Mouse (Mus musculus) gonadal fat pad, adult 2 months (tissue): Measurements from ENCODE around the gene Chad. TPM values are rescaled to one million over a fixed set of nuclear protein-coding genes. Genes with fewer than 3 reads are reported as not detected.

Source experiments
- DNase-seq: peaks from one replicate; pipeline ENCODE4 v3.0.0-alpha.2; 2012; ENCODE audit warnings: low read depth
- polyA plus RNA-seq: library from polyadenylated mRNA; depleted of rRNA; stranded (reverse); fragments of >200 nt; gene quantifications from 2 replicates; pipeline ENCODE4 v1.2.3, GENCODE M21; 2012; rRNA removed

Gene Chad
- polyA plus RNA-seq = 1.6 and 4.7 TPM in 2 replicates

DNA sequence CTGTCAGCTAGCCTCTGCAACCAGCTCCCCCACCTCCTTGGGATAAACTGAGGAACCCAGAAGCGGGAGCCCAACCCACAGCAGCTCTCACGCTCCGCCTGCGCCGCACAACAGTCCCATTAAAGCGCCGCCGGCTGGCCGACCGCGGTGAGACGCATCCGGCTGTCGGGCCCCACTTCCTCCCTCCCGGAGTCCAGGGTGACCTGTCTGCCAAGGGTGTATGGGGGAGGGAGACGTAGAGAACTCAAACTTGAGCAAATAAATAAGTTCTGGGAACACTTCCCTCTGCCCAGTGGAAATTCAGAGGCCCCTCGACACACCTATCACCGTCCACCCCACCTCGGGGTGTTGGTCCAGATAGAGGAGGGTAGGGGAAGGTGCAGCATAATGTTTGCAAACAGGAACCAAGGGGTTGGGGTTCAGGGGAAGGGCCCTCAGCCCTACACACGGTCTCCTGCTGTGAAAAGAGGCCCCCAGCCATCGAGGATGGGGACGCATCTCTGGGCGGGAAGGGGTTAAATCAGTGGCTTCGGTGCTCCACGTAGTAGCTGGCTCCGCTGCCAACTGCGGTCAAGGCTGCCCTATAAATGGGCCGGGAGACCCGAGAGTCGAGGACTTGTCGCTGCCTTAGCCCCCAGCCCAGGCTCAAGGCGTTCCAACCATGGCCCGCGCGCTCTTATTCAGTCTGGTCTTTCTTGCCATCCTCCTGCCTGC lies at the start of gene Chad:
Chad (plus strand) TSS at position 611 of the 714 bp plus-strand sequence.
- no peak for DNase-seq

- no peak for DNase-seq
Observed at GRCm38 (mm10) chr11:94521219-94521843, 43.5 kb upstream of the Chad start, which contains the start of gene Mycbpap. Gene Mycbpap, minus strand, starts transcription at chr11:94521742.

- no peak for DNase-seq
Observed at GRCm38 (mm10) chr11:94526171-94526879, 38.5 kb upstream of the Chad start.

- no peak for DNase-seq
Observed at GRCm38 (mm10) chr11:94528879-94529278, 36.0 kb upstream of the Chad start.

- DNase-seq = no peak
Observed at GRCm38 (mm10) chr11:94533171-94533570, 31.7 kb upstream of the Chad start.

DNA sequence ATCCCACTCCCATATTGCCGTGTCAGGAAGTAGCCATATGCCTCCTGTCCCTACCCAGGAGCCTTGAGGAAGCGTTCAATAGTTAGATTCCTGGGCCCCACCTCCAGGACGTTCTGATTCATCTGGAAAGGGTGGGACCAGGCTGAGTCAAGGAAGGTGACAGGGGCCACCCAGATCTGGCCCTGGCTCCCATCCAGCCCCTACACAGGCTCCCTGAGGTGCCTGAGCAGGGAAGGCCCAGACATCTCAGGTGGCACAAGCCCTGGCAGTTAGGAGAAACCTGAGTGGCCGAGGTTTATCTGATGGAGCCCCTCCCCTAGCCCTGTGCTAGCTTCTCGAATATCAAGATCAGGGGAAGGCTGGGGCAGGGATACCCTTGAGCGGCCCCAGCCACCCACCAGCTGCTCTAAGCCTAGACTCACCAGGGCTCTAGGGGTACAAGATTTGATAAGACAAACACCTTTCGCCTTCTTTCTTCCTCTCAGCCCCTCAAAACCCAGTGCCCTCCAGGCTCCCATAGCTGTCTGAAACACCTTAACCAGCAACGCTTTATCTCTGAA lies 26.0 kb upstream of the Chad start:
- no peak for DNase-seq

- DNase-seq = no peak
Observed at GRCm38 (mm10) chr11:94539761-94540160, 25.1 kb upstream of the Chad start.

- no peak for DNase-seq
Observed at GRCm38 (mm10) chr11:94542400-94542799, 22.4 kb upstream of the Chad start.

DNA sequence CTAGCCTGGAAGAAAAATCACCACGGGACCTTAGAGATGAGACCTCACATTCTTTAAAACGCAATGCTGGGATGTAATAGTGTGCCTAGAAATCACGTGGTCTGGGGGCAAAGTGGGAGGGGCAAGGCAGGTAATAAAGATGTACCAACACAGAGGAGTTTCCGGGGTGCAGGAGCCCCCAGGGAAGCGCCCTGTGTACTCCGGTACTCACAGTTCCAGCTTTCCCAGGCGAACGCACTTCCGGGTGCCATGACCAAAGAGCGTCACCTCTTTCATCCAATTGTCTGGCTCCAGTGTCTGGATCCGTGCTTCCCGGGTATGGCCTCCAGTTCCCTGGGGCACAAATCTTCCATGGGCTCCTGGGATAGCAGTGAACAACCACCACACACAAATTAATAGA lies 21.5 kb upstream of the Chad start:
- DNase-seq = no peak

GRCm38 (mm10) chr11:94543932-94544331 lies 20.9 kb upstream of the Chad start:
- DNase-seq = no peak

GRCm38 (mm10) chr11:94544422-94544821 lies 20.4 kb upstream of the Chad start:
- DNase-seq = no peak

- no peak for DNase-seq
Observed at GRCm38 (mm10) chr11:94546381-94546780, 18.5 kb upstream of the Chad start.

DNA sequence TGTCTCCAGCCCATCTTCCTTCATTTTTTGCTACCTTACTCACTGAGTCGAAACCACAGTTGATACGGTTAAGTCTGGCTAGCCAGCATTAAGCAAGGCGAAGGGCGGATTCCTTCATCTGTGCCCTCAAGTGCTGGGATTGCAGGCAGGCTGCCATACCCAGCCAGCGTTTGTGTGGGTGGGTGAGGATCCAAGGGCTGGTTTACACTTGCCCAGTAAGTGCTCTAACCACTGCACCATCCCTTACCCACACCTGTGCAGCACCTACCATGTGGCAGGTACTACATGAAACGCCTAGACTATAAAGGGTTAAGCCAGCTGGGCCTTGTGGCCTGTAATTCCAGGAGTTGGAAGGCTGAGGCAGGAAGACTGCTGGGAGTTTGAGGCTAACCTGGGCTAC lies 17.6 kb upstream of the Chad start:
- DNase-seq = no peak

DNA sequence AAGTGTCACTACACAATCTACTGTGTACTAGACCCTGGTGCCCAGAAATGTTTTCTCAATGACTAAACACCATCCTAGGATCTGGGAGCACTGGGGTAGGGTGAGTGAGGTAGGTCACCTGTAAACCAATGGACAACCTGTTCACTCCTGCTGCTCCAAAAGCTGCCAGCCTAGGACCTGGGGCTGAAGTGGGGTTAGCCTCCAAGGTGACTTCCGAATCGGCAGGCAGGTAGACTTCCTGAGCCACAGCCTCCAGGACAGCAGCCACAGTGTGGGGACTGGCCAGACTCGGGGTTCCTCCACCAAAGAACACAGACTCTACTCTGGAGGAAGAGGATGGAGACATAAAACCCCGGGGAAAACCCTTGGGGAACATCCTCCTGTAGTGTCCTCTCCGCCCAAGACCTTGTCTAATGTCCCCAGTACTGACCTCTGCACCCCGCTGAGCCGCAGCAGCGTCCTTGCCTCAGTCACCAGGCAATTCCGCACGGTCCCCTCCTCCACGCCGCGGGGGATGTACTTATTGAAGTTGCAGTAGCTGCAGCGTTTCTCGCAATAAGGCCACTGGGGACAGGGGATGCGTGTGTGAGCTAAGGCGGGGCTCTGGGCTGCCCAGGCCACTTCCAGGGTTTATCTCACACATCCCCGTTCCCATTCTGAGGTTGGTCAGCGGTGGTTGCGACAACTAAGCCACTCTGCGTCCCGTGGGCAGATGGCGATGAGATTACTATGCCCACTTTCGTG lies 16.6 kb upstream of the Chad start:
- DNase-seq = no peak

- DNase-seq = no peak
Observed at GRCm38 (mm10) chr11:94548888-94549690, 15.8 kb upstream of the Chad start, which contains the start of gene Rsad1. Gene Rsad1, minus strand, starts transcription at chr11:94549255.

DNA sequence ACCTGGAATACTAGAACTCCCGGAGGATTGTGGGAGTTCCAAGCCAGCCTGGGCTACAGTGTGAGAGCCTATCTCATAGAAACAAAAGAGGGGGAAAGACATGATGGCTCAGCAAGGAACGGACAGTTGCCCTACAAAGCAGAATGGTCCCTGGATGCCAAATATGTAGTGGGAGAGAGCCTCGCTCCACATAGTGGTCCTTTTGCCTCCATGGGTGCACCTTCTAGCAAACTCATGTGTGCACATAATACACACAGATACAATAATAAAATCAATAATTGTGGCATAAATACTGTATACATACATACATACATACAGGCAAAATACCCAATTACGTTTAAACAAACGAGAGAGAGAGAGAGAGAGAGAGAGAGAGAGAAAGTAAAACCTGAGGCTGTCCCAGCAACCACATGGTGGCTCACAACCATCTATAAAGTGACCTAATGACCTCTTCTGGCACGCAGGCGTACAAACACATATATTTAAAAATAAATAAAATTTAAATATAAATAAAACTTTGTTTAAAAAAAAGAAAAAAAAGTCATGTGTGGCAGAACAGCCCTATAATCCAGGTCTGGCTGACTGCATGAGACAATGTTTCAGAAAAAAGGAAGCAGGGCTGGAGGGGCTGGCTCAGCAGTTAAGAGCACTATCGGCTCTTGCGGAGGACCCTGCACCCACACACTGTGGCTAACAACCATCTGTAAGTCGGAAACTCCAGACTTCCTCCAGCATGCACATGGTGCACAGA lies 15.0 kb upstream of the Chad start:
- DNase-seq = no peak

GRCm38 (mm10) chr11:94550442-94550744 lies 14.5 kb upstream of the Chad start:
- no peak for DNase-seq

GRCm38 (mm10) chr11:94558226-94558625 lies 6.6 kb upstream of the Chad start:
- DNase-seq = no peak

GRCm38 (mm10) chr11:94563383-94563782 lies 1.5 kb upstream of the Chad start:
- no peak for DNase-seq

- DNase-seq = no peak
Observed at GRCm38 (mm10) chr11:94563821-94564220, 1.0 kb upstream of the Chad start.
